Mouse (Mus musculus): Measurements from ENCODE around the gene Apba1. TPM values are rescaled to one million over a fixed set of nuclear protein-coding genes. Genes with fewer than 3 reads are reported as not detected.

The Apba1 gene
- polyA plus RNA-seq, 1 experiment, result 80.4 TPM

DNA sequence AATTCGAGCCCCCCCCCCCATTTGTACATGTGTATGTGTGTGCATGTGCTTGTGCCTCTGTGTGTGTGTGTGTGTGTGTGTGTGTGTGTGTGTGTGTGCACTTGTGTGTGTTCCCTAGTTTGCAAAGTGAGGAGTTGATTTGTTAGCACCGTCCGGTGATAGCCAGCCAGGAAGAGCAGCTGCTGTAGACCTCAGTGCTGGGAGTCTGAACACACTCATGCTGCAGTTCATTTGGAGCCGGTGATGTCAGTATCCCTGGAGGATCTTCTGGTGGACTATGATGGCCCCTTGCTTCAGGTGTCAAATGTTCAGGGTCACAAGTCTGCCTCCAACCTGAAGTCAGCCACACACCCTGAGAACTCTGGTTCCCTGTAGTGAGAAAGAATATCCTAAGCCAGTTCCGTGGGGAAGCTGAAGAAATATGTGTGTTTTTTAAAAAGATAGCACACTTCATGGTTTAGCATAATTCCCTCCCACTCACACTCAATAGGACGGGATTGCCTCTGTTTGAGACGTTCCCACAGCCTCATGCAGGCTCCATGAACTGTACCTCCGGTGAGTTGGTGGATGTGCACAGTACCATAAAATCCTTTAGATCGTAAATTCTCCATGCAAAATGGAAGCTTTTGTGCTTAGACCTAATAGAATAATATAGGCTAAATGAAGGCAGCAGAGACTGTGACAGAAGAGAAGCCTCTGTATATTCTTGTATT, 29.9 kb downstream of the Apba1 start:
- Histone ChIP-seq H3K4me1 (ENCODE audit: control insufficient read depth, insufficient read depth, low read length) (peaks cover 17% of the 10 kb centered on the region), H3K27ac (ENCODE audit: insufficient read depth, low read length) (no peak overlapping the region), H3K4me3 (replicated peaks; ENCODE audit: insufficient read depth, low read depth, low read length) (no peak overlapping the region), H3K27me3 (ENCODE audit: control insufficient read depth, insufficient read depth, low read length) (no peaks in the 10 kb centered on the region)
- 58% methylated on average over 9 of the region's 9 CpGs for WGBS
- no peak for TF ChIP-seq POLR2A (IDR thresholded peaks at IDR 0.05; ENCODE audit: borderline replicate concordance, insufficient read depth, low read length)
- TF ChIP-seq CTCF (IDR thresholded peaks at IDR 0.05; ENCODE audit: borderline replicate concordance, insufficient read depth, low read depth, low read length), result no peak
- no peak for DNase-seq

DNA sequence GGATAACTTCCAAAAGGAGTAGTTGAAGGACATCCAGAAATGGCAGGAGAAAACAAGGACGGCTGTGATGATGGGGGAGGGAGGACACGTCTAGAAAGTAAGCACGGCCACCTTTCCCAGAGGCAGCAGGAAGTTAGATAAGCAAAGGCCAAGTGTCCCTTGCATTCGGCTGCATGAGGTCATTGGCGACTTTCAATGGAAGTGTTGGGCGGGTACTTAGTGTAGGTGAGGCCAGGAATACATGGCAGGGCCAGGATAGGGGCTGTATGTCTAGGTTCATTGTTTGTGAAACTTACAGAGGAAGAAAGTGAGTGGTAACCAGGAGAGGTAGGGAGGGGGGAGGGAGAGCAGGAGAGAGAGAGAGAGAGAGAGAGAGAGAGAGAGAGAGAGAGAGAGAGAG, 33.0 kb downstream of the Apba1 start:
- H3K27ac ChIP-seq (ENCODE audit: insufficient read depth, low read length), result no peak overlapping the region
- 54% methylated on average over 6 of the region's 6 CpGs for WGBS
- no peaks in the 10 kb centered on the region for H3K27me3 ChIP-seq (ENCODE audit: control insufficient read depth, insufficient read depth, low read length)
- no peak overlapping the region for H3K4me3 ChIP-seq (replicated peaks; ENCODE audit: insufficient read depth, low read depth, low read length)
- H3K4me1 ChIP-seq (ENCODE audit: control insufficient read depth, insufficient read depth, low read length), result peaks cover 30% of the 10 kb centered on the region
- no peak for DNase-seq
- TF ChIP-seq POLR2A (IDR thresholded peaks at IDR 0.05; ENCODE audit: borderline replicate concordance, insufficient read depth, low read length), result no peak

DNA sequence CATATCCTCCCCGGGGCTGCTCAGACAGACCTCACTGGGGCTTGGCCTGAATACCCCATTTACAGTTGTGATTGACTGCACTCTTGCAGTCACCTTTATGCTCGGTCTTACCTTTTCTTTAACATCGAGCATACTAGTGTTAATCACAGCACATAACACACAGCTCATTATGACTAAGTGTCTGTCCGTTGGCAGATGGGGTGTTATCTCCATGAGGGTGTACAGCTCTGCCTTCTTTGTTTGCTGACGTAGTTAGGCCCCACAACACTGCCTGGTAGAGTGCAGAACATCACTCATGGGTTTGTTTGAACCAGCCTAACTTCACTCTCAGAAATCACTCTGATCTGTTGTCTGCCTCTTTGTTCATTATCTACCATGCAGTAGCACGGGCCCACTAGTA, 33.9 kb downstream of the Apba1 start:
- Histone ChIP-seq H3K4me1 (ENCODE audit: control insufficient read depth, insufficient read depth, low read length) (peaks cover 29% of the 10 kb centered on the region), H3K4me3 (replicated peaks; ENCODE audit: insufficient read depth, low read depth, low read length) (no peak overlapping the region), H3K27ac (ENCODE audit: insufficient read depth, low read length) (no peak overlapping the region), H3K27me3 (ENCODE audit: control insufficient read depth, insufficient read depth, low read length) (no peaks in the 10 kb centered on the region)
- WGBS, result 89% methylated on average over 6 of the region's 6 CpGs
- DNase-seq, result no peak
- TF ChIP-seq CTCF (IDR thresholded peaks at IDR 0.05; ENCODE audit: borderline replicate concordance, insufficient read depth, low read depth, low read length) (no peak), POLR2A (IDR thresholded peaks at IDR 0.05; ENCODE audit: borderline replicate concordance, insufficient read depth, low read length) (no peak)

DNA sequence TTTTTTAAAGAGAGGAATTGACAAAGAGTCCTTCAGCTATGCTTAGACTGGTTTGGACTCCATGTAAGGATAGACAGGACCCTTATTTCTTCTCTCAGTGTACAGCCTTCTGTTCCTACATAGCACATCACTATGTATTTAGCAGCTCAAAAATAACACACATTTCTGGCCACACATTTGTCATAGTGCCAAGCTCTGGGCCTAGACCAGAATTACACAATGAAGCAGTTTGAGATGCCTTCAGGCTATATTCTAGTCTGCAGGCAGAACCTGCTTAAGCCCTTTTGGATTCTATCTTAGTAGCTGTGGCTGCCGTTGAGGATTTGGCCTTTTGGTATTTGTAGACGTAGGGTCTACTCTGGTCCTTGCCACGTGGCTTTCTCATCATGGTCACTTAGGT, 35.8 kb downstream of the Apba1 start:
- WGBS, result 55% methylated on average over 3 of the region's 3 CpGs
- TF ChIP-seq CTCF (IDR thresholded peaks at IDR 0.05; ENCODE audit: borderline replicate concordance, insufficient read depth, low read depth, low read length) (no peak), POLR2A (IDR thresholded peaks at IDR 0.05; ENCODE audit: borderline replicate concordance, insufficient read depth, low read length) (no peak)
- peak; percentile 45 to 65 for DNase-seq
- peaks cover 25% of the 10 kb centered on the region for H3K4me1 ChIP-seq (ENCODE audit: control insufficient read depth, insufficient read depth, low read length)
- H3K27ac ChIP-seq (ENCODE audit: insufficient read depth, low read length), result no peak overlapping the region
- no peak overlapping the region for H3K4me3 ChIP-seq (replicated peaks; ENCODE audit: insufficient read depth, low read depth, low read length)
- no peaks in the 10 kb centered on the region for H3K27me3 ChIP-seq (ENCODE audit: control insufficient read depth, insufficient read depth, low read length)

DNA sequence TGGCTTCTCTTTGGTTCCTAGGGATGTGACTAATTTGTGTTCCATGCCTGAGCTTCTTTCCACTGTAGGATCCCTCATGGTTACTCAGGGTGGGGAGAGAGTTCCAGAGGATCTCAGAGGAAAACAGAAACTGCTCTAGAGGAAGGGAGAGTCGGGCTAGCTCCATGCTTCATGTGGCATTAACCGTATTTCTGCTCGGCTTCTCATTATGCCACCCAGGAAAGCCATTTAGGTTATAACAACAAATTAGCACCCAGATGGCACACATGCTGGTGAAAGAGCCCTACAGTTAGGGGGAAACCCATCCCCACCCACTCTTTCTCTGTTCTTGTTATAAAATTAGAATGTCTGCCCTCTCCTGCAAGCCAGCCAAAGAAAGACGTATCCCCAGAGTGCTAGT, 36.5 kb downstream of the Apba1 start:
- TF ChIP-seq POLR2A (IDR thresholded peaks at IDR 0.05; ENCODE audit: borderline replicate concordance, insufficient read depth, low read length) (no peak), CTCF (IDR thresholded peaks at IDR 0.05; ENCODE audit: borderline replicate concordance, insufficient read depth, low read depth, low read length) (no peak)

DNA sequence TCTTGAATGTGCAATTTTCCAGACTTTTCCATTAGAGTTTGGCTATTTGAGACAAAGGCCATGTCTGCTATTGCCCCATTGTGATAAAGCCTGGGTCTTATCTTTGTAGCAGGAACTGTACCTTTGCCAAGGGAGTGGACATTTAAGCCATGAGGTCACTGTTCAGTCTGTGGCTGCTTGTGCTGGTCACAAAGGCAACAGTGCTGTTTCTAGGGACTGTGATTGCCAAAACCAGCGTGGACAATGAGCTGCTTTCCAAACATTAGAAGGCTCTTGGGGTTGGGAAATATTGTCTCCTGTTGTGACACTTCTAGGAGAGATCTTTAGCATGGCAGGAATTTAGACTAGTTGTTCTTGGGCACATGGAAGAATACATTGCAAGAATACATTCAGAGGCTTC, 42.5 kb downstream of the Apba1 start:
- no peak overlapping the region for H3K27ac ChIP-seq (ENCODE audit: insufficient read depth, low read length)
- TF ChIP-seq CTCF (IDR thresholded peaks at IDR 0.05; ENCODE audit: borderline replicate concordance, insufficient read depth, low read depth, low read length) (no peak), POLR2A (IDR thresholded peaks at IDR 0.05; ENCODE audit: borderline replicate concordance, insufficient read depth, low read length) (no peak)
- no peaks in the 10 kb centered on the region for H3K27me3 ChIP-seq (ENCODE audit: control insufficient read depth, insufficient read depth, low read length)
- H3K4me3 ChIP-seq (replicated peaks; ENCODE audit: insufficient read depth, low read depth, low read length), result no peak overlapping the region
- WGBS, result 5% methylated on average over 1 of the region's 1 CpGs
- H3K4me1 ChIP-seq (ENCODE audit: control insufficient read depth, insufficient read depth, low read length), result peaks cover 20% of the 10 kb centered on the region; the same call in 1 of the 2 replicates
- DNase-seq, result peak in 1 of 2 experiments; percentile 39

More for the DNA sequence above, 36.5 kb downstream of the Apba1 start:
- Histone ChIP-seq H3K27ac (ENCODE audit: insufficient read depth, low read length) (no peak overlapping the region), H3K4me1 (ENCODE audit: control insufficient read depth, insufficient read depth, low read length) (peaks cover 25% of the 10 kb centered on the region), H3K4me3 (replicated peaks; ENCODE audit: insufficient read depth, low read depth, low read length) (no peak overlapping the region), H3K27me3 (ENCODE audit: control insufficient read depth, insufficient read depth, low read length) (no peaks in the 10 kb centered on the region)
- 18% methylated on average over 4 of the region's 4 CpGs for WGBS
- DNase-seq, result no peak

DNA sequence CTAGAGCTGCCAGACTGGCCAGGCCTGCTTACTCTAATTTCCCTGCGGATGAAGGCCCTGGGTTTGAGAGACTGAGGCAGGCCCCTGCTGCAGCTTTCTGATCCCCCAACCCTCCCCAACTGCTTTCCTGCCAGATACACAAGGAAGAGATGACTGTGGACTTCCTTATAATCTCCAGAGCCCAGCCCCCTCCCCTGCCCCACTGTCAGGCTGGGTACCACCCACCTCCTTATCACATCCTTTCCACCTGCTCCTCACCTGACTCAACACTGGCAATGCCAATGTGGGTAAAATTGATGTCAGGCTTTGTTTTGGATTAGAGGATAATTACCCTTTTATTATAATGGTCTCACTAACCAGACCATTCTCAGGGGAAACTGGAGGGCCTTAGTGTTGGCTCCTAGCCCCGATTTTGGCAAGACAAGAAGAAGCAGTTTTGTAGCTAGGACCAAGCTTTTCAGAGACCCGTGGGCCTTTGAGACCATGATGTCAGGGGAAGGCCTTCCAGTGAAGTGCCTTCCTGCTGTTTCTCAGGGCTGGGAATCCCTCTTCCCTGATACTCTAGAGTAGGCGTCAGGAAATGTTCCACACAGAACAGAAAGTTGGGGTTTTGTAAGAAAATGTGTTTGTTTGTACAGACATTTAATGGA, 44.7 kb downstream of the Apba1 start:
- Histone ChIP-seq H3K27me3 (ENCODE audit: control insufficient read depth, insufficient read depth, low read length) (no peaks in the 10 kb centered on the region), H3K27ac (ENCODE audit: insufficient read depth, low read length) (no peak overlapping the region), H3K4me1 (ENCODE audit: control insufficient read depth, insufficient read depth, low read length) (peaks cover 15% of the 10 kb centered on the region; the same call in 1 of the 2 replicates), H3K4me3 (replicated peaks; ENCODE audit: insufficient read depth, low read depth, low read length) (no peak overlapping the region)
- no peak for TF ChIP-seq POLR2A (IDR thresholded peaks at IDR 0.05; ENCODE audit: borderline replicate concordance, insufficient read depth, low read length)
- TF ChIP-seq CTCF (IDR thresholded peaks at IDR 0.05; ENCODE audit: borderline replicate concordance, insufficient read depth, low read depth, low read length), result no peak
- 41% methylated on average over 4 of the region's 4 CpGs for WGBS
- no peak for DNase-seq

DNA sequence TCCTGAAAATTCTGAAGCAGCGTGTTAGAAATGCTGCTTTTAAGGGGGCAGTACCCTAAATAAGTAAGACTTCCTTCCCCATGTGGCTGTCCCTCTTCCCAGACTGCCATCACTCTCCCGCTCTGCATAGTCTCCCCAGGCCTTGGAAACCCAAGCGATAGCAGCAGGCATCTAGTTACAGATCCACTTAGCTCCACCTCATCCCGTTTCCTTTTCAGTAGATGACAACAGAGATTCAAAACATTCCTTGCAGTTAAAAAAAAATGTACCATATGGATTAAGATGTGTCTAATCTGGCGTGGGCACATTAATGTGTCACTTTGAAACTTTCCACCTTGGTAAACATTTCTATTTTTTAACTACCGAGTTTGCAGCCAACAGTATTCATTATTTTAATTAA, 48.1 kb downstream of the Apba1 start:
- Histone ChIP-seq H3K27me3 (ENCODE audit: control insufficient read depth, insufficient read depth, low read length) (no peaks in the 10 kb centered on the region), H3K4me3 (replicated peaks; ENCODE audit: insufficient read depth, low read depth, low read length) (no peak overlapping the region), H3K27ac (ENCODE audit: insufficient read depth, low read length) (no peak overlapping the region), H3K4me1 (ENCODE audit: control insufficient read depth, insufficient read depth, low read length) (peaks cover 17% of the 10 kb centered on the region; the same call in 1 of the 2 replicates)
- 26% methylated on average over 6 of the region's 6 CpGs for WGBS
- DNase-seq, result no peak
- TF ChIP-seq CTCF (IDR thresholded peaks at IDR 0.05; ENCODE audit: borderline replicate concordance, insufficient read depth, low read depth, low read length) (no peak), POLR2A (IDR thresholded peaks at IDR 0.05; ENCODE audit: borderline replicate concordance, insufficient read depth, low read length) (no peak)

Data from cerebellum, adult 2 months (tissue).